Mouse (Mus musculus): ENCODE measurements at regions not wholly inside any gene's neighbourhood (a gene's known extent, or its start where the extent isn't known, plus 50 kb on each side); places are given as distances from the start of the nearest gene placed in this dataset.

DNA sequence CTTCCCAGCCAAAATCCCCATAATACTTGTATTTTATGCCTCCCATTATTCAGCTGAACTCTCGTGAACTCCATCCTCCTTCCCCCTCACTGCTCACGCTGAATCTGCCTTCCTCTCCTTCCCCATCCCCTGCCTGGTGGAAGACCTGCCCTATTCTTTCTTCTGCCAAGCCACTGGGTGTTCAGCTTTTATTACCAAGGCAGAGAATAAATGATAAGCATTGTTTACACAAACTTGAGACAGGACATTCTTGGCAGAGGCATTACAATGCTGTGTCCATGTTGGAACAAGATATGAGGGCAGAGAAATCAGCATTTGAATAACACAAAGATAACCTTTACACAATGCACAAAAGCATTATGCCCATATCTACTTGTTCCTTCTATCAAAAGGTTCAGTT lies 80.2 kb downstream of the Dhrs2 start:
- DNase-seq = no peak

DNA sequence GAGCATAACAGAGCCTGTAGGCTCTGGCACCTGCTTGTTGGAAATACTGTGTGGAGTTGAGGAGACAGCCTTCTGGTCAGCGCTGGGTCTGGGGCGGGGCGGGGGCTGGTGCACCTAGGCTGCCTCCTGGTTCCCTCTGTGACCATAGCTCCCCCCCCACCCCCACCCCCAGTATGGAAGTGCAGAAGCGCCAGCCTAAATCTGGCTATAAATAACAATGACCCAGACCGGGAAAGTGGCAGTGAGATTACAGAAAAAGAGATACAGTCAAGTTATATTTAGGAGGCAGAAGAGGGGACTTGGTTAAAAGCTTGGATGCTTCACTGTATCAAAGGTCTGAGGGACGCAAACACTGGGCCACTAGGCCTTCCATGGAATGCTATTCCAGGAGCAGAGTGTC lies 91.8 kb downstream of the Dhrs2 start:
- DNase-seq = no peak

DNA sequence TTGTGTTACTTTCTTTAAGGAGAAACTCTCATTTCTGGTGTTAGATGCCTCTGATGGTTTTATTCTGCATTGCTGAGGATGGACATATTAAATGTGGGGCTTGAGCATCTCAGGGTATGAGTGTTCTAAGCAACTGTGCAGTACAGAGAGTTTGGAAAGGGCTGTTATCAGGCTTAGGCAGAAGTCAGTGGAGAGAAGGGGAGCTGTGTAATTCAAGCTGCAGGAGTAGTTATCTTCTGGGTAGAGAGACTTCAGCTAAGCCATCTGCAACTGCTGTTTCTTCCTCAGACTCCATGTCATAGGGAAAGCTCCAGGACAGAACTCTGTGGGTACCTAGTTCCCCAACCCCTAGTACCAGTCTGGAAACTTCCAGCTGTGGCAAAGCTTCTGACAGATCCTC lies 102.1 kb downstream of the Dhrs2 start:
- DNase-seq = no peak

DNA sequence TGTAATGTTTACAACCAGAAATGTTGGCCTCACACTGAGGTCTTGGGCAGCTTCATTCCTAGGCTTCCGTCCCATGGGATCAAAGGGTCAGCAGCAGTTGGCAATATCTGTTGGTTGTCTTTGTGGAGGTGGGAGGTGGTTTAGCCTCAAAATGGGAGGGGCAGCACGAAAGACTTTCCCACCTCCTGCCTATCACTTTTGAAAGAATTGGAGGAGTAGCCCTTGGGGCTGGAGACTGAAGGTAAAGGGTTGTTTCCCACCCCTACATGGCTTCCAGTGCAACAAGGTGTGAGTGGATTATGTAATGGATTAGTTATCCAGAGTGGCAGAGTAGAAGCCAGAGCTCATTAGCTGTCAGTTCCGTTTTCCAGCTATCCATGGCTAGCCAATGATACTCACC lies 102.5 kb downstream of the Dhrs2 start:
- no peak for DNase-seq

DNA sequence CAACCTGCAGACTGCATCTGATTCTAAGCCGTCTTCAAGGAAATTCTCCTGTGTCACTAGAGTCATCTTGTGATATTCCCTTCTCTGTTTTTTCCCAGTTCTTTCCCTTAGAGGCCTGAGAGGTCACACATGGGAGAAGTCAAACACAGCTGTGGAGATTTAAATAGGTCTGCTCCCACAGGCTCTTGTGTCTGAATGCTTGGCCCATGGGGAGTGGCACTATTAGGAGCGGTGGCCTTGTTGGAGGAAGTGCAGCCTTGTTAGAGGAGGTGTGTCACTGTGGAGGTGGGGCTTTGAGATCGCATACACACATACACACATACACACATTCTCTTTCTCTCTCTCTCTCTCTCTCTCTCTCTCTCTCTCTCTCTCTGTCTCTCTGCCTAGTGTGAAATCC lies 112.0 kb downstream of the Dhrs2 start:
- no peak for DNase-seq

DNA sequence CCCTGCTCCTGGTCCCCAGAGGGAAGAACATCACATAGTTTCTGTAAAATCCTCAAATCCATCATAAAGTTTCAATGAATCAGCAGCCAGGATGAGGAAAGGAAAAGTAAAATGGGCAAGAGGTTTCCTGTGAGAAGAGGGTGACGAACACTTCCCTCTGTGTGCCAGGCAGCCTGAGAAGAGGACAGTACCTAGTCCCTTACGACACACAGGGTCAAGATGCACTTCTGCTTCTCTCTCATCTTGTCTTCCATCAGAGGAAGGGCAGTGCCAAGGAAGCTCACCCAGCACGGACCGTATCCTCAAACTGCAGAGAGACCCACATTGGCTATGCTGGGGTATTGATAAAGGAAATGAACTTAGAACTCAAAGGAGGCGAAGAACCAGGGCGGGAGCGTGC lies 112.5 kb downstream of the Dhrs2 start:
- no peak for DNase-seq

DNA sequence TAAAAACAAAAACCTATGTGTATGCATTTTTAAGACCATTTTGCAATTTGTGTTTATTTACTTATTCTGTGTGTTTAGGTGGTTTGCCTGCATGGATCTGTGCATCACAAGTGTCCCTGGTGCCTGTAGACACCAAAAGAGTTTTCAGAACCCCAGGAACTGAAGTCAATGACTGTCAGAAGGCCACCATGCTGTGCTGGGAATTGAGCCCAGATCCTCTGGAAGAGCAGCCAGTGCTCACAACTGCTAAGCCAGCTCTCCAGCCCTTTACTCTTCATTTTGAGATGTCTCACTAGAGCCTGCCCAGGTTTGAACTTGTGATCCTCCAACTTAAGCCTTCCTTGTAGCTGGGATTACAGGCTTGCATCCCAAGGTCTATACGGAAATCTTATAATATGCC lies 113.8 kb downstream of the Dhrs2 start:
- no peak for DNase-seq

DNA sequence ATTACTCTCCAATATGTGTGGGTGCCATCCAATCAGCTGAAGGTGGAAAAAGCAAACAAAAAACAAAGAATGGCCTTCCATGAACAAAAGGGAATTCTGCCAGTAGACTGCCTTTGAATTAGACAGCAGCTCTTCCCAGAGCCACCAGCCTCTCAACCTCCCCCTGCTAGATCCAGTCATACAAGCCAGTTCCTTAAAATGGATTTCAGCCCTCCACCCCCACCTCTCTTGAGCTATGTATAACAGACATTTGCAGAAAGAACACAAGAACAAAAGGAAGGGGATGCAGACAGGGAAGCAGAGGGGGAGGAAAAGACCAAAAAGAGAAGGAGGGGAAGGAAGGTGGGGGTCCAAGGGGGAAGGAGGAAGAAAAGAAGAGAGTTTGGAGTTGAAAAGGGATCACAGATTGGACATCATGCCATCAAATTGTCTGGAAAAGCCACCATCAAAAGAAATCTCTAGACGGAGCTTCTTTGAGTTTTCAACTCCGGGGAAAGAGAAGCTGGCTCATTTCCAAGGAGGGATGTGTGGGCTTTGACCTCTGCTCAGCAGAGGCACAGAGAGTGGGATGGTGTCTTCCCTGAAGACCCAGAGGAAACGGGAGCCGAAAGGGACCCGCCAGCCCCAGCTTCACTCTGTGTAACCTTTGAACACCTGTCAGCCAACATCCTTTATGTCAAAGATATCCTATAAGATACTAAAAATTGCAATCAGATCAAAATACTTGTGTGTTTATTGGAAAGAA lies 114.8 kb downstream of the Dhrs2 start:
- DNase-seq = no peak

DNA sequence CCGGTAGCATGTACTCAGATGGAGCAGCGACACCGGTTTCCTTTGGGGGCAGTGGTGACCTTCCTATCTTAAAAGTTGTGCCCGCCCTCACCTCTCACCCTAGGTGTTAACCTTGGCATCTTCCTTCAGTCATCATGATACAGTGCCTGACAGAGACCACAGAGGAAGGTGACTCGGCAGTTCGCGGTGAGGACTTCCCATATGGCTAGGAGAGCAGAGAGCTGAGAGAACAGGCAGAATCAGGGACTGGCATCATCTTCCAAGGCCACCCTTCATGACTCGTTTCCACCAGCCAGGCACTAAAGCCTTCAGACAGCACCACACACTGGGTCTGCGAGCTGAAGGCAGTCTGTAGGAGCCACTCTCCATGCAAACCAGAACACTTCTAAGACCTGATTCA lies 116.2 kb downstream of the Dhrs2 start:
- no peak for DNase-seq

DNA sequence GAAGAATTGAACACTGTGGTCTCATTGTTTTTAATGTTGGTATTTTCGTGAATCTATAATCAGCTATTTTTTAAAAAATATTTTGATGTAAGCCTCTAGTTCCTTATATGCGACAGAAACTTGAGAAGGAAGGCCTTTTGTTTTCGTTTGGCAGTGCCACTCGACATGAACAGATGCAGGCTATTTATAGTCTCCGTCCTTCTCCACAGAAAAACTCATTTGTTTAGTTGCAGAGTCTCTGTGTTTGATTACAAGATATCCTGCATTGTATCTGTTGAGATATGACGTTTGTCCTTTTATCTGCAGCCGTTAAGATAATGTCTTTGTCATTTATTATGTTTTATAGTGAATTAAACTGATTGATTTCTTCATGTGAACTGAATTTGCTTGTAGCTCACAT lies 116.7 kb downstream of the Dhrs2 start:
- no peak for DNase-seq

DNA sequence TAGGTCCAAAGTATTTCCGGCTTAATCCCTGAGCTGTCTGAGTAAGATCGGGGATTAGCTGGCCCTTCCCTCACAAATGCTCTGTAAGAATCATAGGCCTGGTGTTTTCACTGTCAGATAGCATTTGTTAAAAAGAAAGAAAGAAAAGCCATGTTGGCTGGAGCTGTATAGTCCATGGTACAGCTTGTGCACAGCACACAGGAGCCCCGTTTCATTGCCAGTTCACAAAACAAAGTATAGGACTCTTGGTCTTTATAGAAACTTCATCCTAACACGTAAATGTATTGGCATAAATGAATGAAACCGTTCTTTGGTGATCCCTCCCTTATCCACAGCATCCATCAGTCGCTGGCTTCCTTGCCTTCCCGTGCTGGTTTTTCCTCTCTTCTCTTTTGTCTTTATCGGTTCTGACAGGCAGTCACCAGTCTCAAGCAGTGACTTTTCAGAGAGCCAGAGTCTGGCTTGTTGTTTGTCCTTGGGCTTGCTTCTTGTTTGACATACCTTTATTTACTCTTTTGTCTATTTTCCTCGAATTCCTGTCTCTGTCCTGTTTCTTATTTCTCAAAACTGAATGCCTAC lies 117.3 kb downstream of the Dhrs2 start:
- no peak for DNase-seq

DNA sequence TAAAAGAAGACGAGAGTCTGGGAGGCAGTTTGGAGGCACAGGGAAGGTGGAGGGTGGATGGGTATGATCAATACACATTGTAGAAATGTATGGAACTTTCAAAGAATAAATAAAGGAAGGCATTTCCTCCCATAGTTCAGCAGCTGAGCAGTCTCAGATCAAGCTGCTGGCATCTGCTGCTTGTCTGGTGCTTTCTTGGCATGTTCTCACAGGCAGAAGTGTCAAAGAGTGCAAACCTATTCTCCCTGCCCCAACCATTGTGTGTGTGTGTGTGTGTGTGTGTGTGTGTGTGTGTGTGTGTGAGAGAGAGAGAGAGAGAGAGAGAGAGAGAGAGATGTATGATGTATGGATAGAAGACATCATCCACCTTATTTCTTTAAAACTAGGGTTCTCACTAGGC lies 121.5 kb downstream of the Dhrs2 start:
- no peak for DNase-seq

DNA sequence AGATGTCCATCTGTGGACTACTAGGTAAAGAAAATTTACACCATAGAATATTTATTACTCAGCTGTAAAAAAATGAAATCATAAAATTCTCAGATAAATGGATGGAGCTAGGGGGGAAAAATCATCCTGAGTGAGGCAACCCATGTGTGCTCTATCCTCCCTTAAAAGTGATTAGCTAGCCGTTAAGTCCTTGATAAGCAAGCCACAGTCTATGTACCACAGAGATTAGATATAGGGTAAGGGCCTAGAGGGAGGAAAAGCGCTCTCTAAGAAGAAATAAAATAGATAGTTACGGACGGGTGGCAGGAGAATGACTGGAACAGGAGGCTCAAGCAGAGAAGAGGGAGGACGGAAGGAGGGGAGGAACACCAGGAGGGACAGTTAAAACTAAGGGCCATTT lies 122.1 kb downstream of the Dhrs2 start:
- no peak for DNase-seq

DNA sequence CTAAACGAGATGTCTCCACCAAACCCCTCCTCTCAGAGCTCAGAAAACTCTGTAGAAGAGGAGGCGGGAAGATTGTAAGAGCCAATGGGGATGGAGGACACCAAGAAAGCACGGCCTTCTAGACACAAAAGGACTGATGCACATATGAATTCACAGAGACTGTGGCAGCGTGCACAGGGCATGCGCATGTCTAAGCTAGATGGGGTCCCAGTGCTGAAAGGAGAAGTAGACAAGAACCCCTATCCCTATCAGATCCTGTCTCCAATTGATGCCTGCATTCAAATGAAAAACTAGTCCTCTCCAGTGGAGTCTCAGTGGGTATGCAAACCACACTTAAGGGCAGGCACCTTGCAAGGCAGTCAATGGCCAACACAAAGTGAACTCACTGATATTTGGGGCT lies 123.3 kb downstream of the Dhrs2 start:
- DNase-seq = no peak

DNA sequence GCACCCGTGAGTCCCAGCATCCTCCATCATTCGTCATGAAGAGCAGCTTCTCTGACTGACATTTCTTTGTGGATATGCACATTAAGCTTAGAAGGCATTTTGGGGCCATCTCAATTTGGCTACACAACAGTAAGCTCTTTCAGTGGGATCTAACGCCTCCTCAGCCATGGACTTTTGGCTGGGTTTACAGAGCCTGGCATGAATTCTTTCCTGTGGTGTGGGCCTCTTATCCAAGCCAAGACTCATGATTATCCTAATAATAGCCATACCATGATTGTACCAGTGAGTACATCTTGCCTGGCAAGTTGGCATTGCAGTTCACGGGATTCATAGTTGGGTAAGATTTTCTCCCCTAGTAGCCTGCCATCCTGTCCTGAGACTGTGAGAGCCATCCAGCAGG lies 126.3 kb downstream of the Dhrs2 start:
- no peak for DNase-seq

DNA sequence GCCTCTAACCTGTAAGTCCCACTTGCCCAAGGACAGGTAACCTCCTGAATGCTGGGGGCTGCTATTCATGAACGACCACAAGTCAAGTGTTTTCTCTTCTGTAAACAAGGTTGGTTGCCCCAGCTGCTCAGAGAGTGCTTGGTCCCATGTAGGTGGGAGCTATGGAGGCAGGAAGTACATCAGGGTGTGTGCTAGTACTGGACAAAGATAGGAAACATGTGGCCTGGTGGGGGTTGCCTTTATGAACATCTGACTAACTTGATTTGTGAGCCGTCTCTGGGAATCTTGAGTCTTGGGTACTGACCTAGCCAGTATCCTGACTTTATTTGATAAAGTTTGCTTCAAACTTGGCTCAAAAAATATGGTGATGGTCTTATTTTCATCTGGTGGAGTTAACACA lies 121.3 kb upstream of the Dhrs4 start:
- no peak for DNase-seq

DNA sequence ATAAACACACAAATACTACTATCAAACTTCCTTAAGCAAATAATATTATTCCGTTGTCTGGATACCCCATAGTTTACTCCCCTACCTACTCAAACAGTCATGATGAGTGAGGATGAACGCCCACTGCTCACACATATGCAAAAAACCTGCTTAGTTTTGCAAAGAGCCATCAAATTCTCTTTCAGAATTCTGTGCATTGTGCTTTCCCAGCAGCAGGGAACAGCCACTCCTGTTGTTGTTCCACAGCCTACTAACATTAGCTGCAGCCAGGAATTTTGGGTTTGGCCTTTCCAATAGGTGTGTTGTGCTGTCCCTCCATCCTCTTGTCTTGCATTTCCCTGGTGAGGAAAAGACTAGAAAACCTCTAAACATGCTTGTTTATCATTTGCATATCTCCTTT lies 120.1 kb upstream of the Dhrs4 start:
- DNase-seq = no peak

DNA sequence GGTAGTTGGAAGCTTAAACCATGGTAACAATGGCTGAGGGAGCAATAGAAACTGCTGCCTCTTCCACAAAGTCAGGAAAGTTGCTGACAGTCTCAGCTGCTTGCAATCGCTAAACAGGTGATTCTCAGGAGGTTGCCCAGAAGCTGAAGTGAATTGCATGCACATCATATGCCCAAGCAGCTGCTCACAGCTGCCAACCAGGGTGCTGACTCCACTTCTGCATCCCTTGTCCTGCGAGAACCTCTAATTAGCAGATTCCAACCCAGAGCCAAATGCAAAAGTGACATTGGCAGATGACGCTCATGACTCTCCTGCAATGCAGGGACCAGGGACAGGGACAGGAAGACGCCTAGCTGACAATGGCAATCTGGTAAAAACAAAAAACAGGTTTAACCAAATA lies 116.2 kb upstream of the Dhrs4 start:
- no peak for DNase-seq

DNA sequence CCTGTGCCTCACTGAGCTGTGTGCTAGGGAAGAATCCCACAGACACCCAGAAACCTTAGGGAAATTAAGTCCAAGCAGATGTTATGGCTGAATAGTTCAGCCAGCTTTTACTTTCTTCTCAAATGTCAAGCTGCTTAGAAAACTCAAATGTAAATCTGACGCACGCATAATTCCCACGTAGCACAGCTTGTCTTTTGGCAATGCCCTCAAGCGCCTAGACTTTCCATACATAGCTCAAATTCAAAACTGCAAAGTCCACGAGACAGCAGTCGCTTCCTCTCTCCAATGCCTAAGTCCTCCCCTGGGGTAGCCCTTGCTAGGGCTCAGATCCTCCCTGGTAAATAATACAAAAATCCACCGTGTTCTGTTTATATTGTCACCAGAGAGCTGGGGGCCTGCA lies 115.8 kb upstream of the Dhrs4 start:
- DNase-seq = no peak

DNA sequence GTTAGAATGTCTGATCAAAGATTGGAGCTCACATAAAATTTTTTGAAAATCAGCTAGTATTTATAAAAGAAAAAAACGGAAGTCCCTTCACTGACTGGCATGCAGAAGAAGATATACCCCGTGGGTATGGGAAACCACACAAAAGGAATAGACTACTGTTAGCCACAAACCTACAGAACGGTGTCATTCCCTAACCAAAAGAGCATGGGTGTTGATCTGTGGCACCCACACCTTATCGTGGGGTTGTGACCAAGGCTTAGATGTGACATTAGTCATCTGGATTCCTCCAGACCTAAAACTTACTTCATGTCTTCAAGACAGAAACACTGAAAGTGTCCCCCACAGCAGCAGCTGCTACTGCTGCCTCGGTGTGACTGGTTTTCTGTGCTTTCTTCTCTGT lies 108.2 kb upstream of the Dhrs4 start:
- no peak for DNase-seq

DNA sequence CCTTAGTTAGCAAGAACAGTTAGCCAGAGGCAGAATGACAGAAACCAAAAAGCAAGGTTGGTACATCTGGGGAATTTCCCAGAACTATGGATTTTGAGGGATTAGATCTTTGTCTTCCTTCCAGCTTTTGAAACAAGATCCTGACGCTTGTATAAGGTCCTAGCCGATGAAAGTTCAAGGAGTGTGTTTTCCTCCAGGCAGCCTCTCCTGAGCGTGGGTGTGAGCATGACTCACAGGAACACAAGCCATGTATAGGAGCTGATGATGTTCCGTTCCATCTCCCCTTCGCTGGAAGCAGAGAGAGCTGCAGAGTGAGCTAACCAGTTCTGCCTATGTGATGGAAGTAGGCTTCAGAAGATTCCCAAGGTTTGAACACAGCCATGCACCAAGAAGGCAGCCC lies 105.6 kb upstream of the Dhrs4 start:
- DNase-seq = peak; percentile 28

DNA sequence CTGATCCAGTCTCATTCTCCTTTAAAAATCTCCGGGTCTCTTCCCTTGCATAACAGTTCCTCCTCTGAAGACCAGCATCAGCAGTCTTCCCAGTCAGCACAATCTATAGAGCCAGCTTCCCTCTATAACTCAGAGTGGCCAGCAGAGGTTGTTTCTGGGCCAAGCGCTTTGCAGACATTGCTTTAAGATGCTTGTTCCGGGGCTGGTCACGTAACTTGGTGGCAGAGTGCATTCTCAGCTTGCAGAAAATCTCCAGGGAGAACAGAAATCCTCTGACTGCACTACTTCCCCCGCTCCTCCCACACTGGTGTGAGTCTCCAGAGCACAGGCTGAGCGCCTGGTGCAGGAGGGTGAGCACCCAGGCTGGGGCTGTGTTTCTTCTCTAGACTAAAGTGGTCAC lies 91.8 kb upstream of the Dhrs4 start:
- DNase-seq = peak; percentile 47

DNA sequence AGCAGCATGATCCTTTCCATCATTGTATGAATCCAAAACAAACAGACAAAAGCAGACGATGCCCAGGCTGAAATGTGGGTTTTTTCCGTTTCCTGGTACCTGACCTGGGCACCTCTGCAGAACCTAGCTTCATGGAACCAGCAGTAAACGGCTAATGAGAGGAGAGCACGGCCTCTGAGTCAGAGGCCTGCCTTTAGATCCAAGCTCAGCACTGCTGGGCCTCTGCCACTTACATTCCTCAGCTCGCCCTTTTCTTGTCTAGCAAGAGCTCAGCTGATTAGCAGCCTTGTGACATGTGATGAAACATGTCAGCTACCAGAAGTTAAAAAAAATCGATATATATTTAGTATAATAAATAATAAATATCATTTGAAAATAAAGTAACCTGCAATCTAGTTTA lies 91.2 kb upstream of the Dhrs4 start:
- no peak for DNase-seq

DNA sequence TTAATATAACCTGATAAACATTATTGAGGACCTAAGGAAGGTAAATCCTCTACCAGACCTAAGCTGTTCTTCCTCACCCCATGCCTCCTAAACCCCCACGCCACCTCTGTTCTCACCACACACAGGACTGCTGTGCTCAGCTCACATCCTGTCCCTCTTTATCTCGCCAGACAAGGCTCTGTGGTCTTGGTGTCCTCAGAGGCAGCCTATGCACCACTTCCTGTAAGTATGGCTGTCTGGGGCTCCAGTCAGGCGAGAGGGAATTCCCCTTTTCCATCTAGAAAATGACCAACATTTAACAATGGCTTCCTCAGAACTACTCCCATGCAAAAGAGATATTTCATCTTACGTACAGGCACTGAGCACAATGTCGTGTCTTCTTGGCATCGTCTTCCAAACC lies 86.2 kb upstream of the Dhrs4 start:
- DNase-seq = no peak

DNA sequence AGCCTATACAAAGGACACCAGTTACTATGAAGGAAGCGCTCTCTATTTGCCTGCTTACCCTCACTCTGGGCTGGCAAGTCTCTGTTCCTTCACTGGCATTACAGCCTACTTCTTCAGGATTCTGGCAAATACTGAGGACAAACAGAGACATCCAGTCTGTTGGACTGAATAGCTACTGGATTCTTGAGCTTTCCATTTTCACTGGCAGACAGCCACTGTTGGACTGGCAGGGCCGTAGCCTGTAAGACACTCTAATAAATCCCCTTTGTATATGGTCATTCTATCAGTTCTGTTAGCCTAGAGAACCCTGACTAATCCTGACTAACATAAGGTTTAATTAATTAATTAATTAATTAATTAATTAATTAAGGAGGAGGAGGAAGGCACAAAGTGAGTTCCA lies 72.4 kb upstream of the Dhrs4 start:
- DNase-seq = no peak

Measured in right cerebral cortex, postnatal 25 days (tissue).